Mouse (Mus musculus) cortical plate, adult 2 months (tissue): ENCODE measurements around the gene Zfp937.
"Not testable (repeated sequence)": the region's sequence is repeated elsewhere in the genome, so short reads cannot be mapped to it uniquely, and the experiment has no call there.

Source experiments
- CTCF ChIP-seq: fragments of 200-500 bp; IDR thresholded peaks from 2 replicates; pipeline ENCODE4 v1.5.1; 2011; ENCODE audit warnings: mild to moderate bottlenecking, control low read depth, low read length; ENCODE audit not compliant: insufficient read depth; ENCODE audit errors: extremely low read depth
- POLR2A ChIP-seq: fragments of 200-500 bp; IDR thresholded peaks from 2 replicates; pipeline ENCODE4 v1.6.1; 2011; ENCODE audit warnings: mild to moderate bottlenecking, low read length, control low read depth; ENCODE audit not compliant: insufficient read depth; ENCODE audit errors: extremely low read depth

- TF ChIP-seq CTCF: not testable (repeated sequence)
- peak; percentile 33; the same call in 1 of the 2 replicates for TF ChIP-seq POLR2A
Observed at GRCm38 (mm10) chr2:150217600-150218362, at the start of gene Zfp937.
